Mouse (Mus musculus) heart, adult 2 months (tissue): ENCODE data around the gene Rtca. TPM values are rescaled to one million over a fixed set of nuclear protein-coding genes. Genes with fewer than 3 reads are reported as not detected.

Source experiments
- DNase-seq, 2 experiments: peaks; one replicate each; pipeline ENCODE4 v3.0.0; 2021
- H3K27ac ChIP-seq: fragments of 200-600 bp; 2 replicates; pipeline ENCODE4 v1.8.1; 2022
- H3K27me3 ChIP-seq: fragments of 200-500 bp; 2 replicates; pipeline ENCODE4 v1.6.1; 2012; ENCODE audit warnings: mild to moderate bottlenecking, low read length, inconsistent platforms, mixed read lengths; ENCODE audit not compliant: control insufficient read depth, insufficient read depth
- H3K36me3 ChIP-seq: fragments of 200-500 bp; 2 replicates; pipeline ENCODE4 v1.6.1; 2012; ENCODE audit warnings: low read length, inconsistent platforms; ENCODE audit not compliant: control insufficient read depth, insufficient read depth
- H3K4me1 ChIP-seq: fragments of 200-500 bp; 2 replicates; pipeline ENCODE4 v1.6.1; 2011; ENCODE audit warnings: low read length; ENCODE audit not compliant: control insufficient read depth, insufficient read depth
- H3K4me3 ChIP-seq: fragments of 200-600 bp; 2 replicates; pipeline ENCODE4 v1.8.1; 2022
- H3K79me2 ChIP-seq: fragments of 200-500 bp; replicated peaks from 2 replicates; pipeline ENCODE4 v1.6.1; 2012; ENCODE audit warnings: mild to moderate bottlenecking, inconsistent platforms, low read length, moderate library complexity, mixed read lengths; ENCODE audit not compliant: control insufficient read depth, insufficient read depth
- H3K9ac ChIP-seq: fragments of 200-500 bp; 2 replicates; pipeline ENCODE4 v1.6.1; 2012; ENCODE audit warnings: low read depth, mild to moderate bottlenecking, control low read depth, inconsistent platforms, low read length, mixed read lengths
- CTCF ChIP-seq: fragments of 200-600 bp; IDR thresholded peaks from 2 replicates; pipeline ENCODE4 v1.8.1; 2022; ENCODE audit warnings: antibody characterized with exemption, mild to moderate bottlenecking, moderate library complexity
- EP300 ChIP-seq: fragments of 200-500 bp; IDR thresholded peaks from 2 replicates; pipeline ENCODE4 v1.6.1; 2011; ENCODE audit warnings: low read depth, low read length, control low read depth; ENCODE audit not compliant: insufficient read depth
- POLR2A ChIP-seq: fragments of 200-500 bp; IDR thresholded peaks from 2 replicates; pipeline ENCODE4 v1.6.1; 2011; ENCODE audit warnings: mild to moderate bottlenecking, low read depth, low read length, control low read depth; ENCODE audit not compliant: insufficient read depth
- WGBS: fragments of 180-500 bp; shearing (Covaris S2); methylation state at CpG from one replicate; pipeline ENCODE4 v1.1.7; 2018; 5-methylcytosine and 5-hydroxymethylcytosine counted together
- intact Hi-C: fragments of 180-260 bp; cut with DNase I; formaldehyde crosslinking; loops from one replicate; pipeline ENCODE4 v1.15.1; 2025
- polyA plus RNA-seq: library from polyadenylated mRNA; depleted of rRNA; stranded (reverse); fragments of >200 nt; gene quantifications from 2 replicates; pipeline ENCODE4 v1.2.3, GENCODE M21; 2012
- total RNA-seq, 2 experiments: library from RNA; stranded (reverse); gene quantifications; 2 replicates each; pipeline ENCODE4 v1.2.3; 2021

Gene Rtca
- total and polyA plus RNA-seq, 3 experiments = 13.6 to 21.3 (median 18.7) TPM

GRCm38 (mm10) chr3:116465709-116466108 is 42.3 kb downstream of the Rtca start:
- H3K4me1 ChIP-seq = no peaks in the 10 kb centered on the region
- DNase-seq = no peak
- H3K27ac ChIP-seq = no peak overlapping the region
- intact Hi-C loops = no loop called here
- H3K4me3 ChIP-seq = no peak overlapping the region
- WGBS = 78% methylated on average over 12 of the region's 12 CpGs
- peaks cover 1% of the 10 kb centered on the region; the same call in 1 of the 2 replicates for H3K27me3 ChIP-seq
- H3K79me2 ChIP-seq = no peaks in the 10 kb centered on the region
- no peaks in the 10 kb centered on the region for H3K36me3 ChIP-seq
- no peak overlapping the region for H3K9ac ChIP-seq
- TF ChIP-seq CTCF (no peak), EP300 (no peak), POLR2A (no peak)

GRCm38 (mm10) chr3:116464318-116464717 is 43.7 kb downstream of the Rtca start:
- no peak overlapping the region for H3K4me3 ChIP-seq
- H3K79me2 ChIP-seq = no peaks in the 10 kb centered on the region
- H3K9ac ChIP-seq = no peak overlapping the region
- no peak for DNase-seq
- WGBS = 64% methylated on average over 2 of the region's 2 CpGs
- no peak for TF ChIP-seq EP300
- no peak for TF ChIP-seq POLR2A
- no peak for TF ChIP-seq CTCF
- intact Hi-C loops = no loop called here
- no peaks in the 10 kb centered on the region for H3K36me3 ChIP-seq
- H3K27me3 ChIP-seq = peaks cover 1% of the 10 kb centered on the region; the same call in 1 of the 2 replicates
- no peaks in the 10 kb centered on the region for H3K4me1 ChIP-seq
- H3K27ac ChIP-seq = no peak overlapping the region

- Histone ChIP-seq H3K9ac (no peak overlapping the region), H3K4me3 (no peak overlapping the region), H3K27ac (no peak overlapping the region), H3K27me3 (no peaks in the 10 kb centered on the region), H3K4me1 (no peaks in the 10 kb centered on the region), H3K36me3 (no peaks in the 10 kb centered on the region), H3K79me2 (no peaks in the 10 kb centered on the region)
- TF ChIP-seq EP300 (no peak), POLR2A (no peak), CTCF (no peak)
- DNase-seq = no peak
- 71% methylated on average over 4 of the region's 4 CpGs for WGBS
- intact Hi-C loops = no loop called here
Observed at GRCm38 (mm10) chr3:116461053-116461452, 47.0 kb downstream of the Rtca start.

- Histone ChIP-seq H3K79me2 (no peaks in the 10 kb centered on the region), H3K4me3 (no peak overlapping the region), H3K9ac (no peak overlapping the region), H3K27me3 (no peaks in the 10 kb centered on the region), H3K27ac (no peak overlapping the region), H3K36me3 (no peaks in the 10 kb centered on the region), H3K4me1 (no peaks in the 10 kb centered on the region)
- intact Hi-C loops = no loop called here
- no peak for DNase-seq
- TF ChIP-seq POLR2A (no peak), CTCF (no peak), EP300 (no peak)
- WGBS = 8% methylated on average over 1 of the region's 1 CpGs
Observed at GRCm38 (mm10) chr3:116454529-116454928, 53.5 kb downstream of the Rtca start.

GRCm38 (mm10) chr3:116450741-116451140 is 57.3 kb downstream of the Rtca start:
- H3K4me3 ChIP-seq = no peak overlapping the region
- intact Hi-C loops = no loop called here
- no peak overlapping the region for H3K27ac ChIP-seq
- H3K9ac ChIP-seq = no peak overlapping the region
- WGBS = 75% methylated on average over 3 of the region's 3 CpGs
- no peak for TF ChIP-seq POLR2A
- no peak for TF ChIP-seq CTCF
- no peak for TF ChIP-seq EP300
- no peak for DNase-seq
- no peaks in the 10 kb centered on the region for H3K27me3 ChIP-seq
- no peaks in the 10 kb centered on the region for H3K36me3 ChIP-seq
- H3K4me1 ChIP-seq = no peaks in the 10 kb centered on the region
- no peaks in the 10 kb centered on the region for H3K79me2 ChIP-seq

- intact Hi-C loops = no loop called here
- no peak overlapping the region for H3K9ac ChIP-seq
Observed at GRCm38 (mm10) chr3:116444327-116444726, 63.7 kb downstream of the Rtca start.

More at GRCm38 (mm10) chr3:116444327-116444726, 63.7 kb downstream of the Rtca start:
- Histone ChIP-seq H3K27me3 (no peaks in the 10 kb centered on the region), H3K4me1 (no peaks in the 10 kb centered on the region), H3K4me3 (no peak overlapping the region), H3K36me3 (no peaks in the 10 kb centered on the region), H3K79me2 (no peaks in the 10 kb centered on the region), H3K27ac (no peak overlapping the region)
- whole genome bisulfite sequencing = 81% methylated on average over 9 of the region's 9 CpGs
- TF ChIP-seq EP300 (no peak), CTCF (no peak), POLR2A (no peak)
- no peak for DNase-seq
